Mouse (Mus musculus) C2C12 (cell line): ENCODE measurements at regions not wholly inside any gene's neighbourhood (a gene's known extent, or its start where the extent isn't known, plus 50 kb on each side); places are given as distances from the start of the nearest gene placed in this dataset.

ENCODE experiments used
- H3K27me3 ChIP-seq: one replicate; pipeline ENCODE4 v1.6.1; 2011; ENCODE audit not compliant: control insufficient read depth, insufficient read depth, insufficient read length
- H3K36me3 ChIP-seq: one replicate; pipeline ENCODE4 v1.6.1; 2011; ENCODE audit not compliant: control insufficient read depth, insufficient read depth
- H3K4me3 ChIP-seq: one replicate; pipeline ENCODE4 v1.5.1; 2011; ENCODE audit warnings: mild to moderate bottlenecking, control low read depth; ENCODE audit not compliant: poor library complexity, insufficient read depth, severe bottlenecking
- H3K79me2 ChIP-seq: one replicate; pipeline ENCODE4 v1.6.1; 2011; ENCODE audit not compliant: control insufficient read depth, insufficient read depth
- H3K79me3 ChIP-seq: one replicate; pipeline ENCODE4 v1.6.1; 2011; ENCODE audit warnings: low read depth, control low read depth
- H3ac ChIP-seq: one replicate; pipeline ENCODE3; 2011; ENCODE audit warnings: low read depth; ENCODE audit not compliant: control insufficient read depth, insufficient read length
- CEBPB ChIP-seq: IDR thresholded peaks from one replicate; pipeline ENCODE4 v1.6.1; 2011; ENCODE audit warnings: low read depth, mild to moderate bottlenecking, control low read depth, moderate library complexity
- CTCF ChIP-seq: IDR thresholded peaks from one replicate; pipeline ENCODE4 v1.5.1; 2011; ENCODE audit not compliant: control insufficient read depth, insufficient read depth, insufficient read length
- FOSL1 ChIP-seq: IDR thresholded peaks from one replicate; pipeline ENCODE4 v1.8.0; 2011; ENCODE audit warnings: mild to moderate bottlenecking, low read length; ENCODE audit not compliant: poor library complexity, insufficient read depth, severe bottlenecking
- MAX ChIP-seq: IDR thresholded peaks from one replicate; pipeline ENCODE4 v1.6.1; 2011; ENCODE audit warnings: mild to moderate bottlenecking, control low read depth
- MYOD1 ChIP-seq: IDR thresholded peaks from one replicate; pipeline ENCODE4 v1.6.1; 2011; ENCODE audit warnings: low read depth; ENCODE audit not compliant: control insufficient read depth, insufficient read length
- MYOG ChIP-seq: IDR thresholded peaks from one replicate; pipeline ENCODE4 v1.6.1; 2011; ENCODE audit not compliant: control insufficient read depth, insufficient read length; ENCODE audit errors: extremely low read depth
- USF1 ChIP-seq: IDR thresholded peaks from one replicate; pipeline ENCODE4 v1.6.1; 2011; ENCODE audit warnings: low read depth, mild to moderate bottlenecking, control low read depth, moderate library complexity

DNA sequence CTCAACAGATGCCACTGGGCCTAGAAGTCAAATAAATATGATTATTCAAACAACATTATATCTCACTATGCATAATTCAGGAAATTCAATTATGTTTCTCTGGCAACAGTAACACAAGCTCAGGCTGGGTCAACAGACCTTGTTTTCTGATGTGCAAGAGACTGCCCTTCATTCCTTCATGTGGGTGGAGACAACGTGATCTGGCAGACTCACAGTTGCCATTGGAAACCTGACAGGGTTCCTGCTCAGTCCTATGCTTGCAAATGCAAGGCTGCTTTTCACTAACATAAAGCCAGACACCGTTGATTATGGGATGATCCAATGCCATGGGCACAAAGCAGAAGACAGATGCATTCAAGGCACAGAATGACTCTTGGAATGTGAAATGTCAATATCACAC is 361.5 kb upstream of the Npvf start:
- no peak overlapping the region for H3K4me3 ChIP-seq
- peaks cover 23% of the 10 kb centered on the region for H3K27me3 ChIP-seq
- H3K36me3 ChIP-seq, result no peaks in the 10 kb centered on the region
- TF ChIP-seq MYOG, result no peak
- no peak for TF ChIP-seq MAX
- no peak for TF ChIP-seq MYOD1
- TF ChIP-seq FOSL1, result no peak
- no peak for TF ChIP-seq CEBPB
- no peak for TF ChIP-seq CTCF
- TF ChIP-seq USF1, result no peak
- no peak overlapping the region for H3ac ChIP-seq
- H3K79me3 ChIP-seq, result no peaks in the 10 kb centered on the region
- no peaks in the 10 kb centered on the region for H3K79me2 ChIP-seq

DNA sequence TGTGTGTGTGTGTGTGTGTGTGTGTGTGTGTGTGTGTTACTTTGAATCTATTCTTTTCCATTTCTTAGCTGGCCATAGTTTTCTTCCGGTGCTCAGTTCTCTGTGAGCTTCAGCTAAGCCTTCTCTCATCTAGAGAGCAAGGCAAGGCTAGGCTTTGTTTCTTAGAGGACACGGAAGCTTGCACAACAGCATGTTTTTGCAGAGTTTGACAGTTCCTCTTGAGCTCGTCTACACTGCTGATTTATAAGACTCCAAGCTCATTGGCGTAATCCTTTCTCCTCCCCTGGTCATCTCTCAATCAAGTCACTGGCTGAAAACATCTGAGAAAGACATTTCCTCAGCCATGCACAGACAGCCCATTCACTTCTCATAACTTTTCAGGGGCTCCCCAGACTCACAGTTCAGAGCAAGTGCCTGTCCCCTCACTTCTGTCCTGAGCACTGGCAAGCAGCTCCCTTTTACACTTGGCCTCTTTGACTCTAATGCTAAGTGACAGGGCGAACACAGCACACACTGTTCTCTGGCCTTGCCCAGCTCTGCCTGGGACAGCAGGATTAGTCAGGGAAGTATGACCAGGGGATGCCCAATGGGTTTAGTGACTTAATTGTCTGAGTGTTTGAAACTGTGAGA is 362.3 kb upstream of the Npvf start:
- Histone ChIP-seq H3K79me2 (no peaks in the 10 kb centered on the region), H3K36me3 (no peaks in the 10 kb centered on the region), H3K4me3 (no peak overlapping the region), H3K79me3 (no peaks in the 10 kb centered on the region), H3K27me3 (peaks cover 22% of the 10 kb centered on the region), H3ac (no peak overlapping the region)
- TF ChIP-seq MYOG (no peak), USF1 (no peak), MYOD1 (no peak), CTCF (no peak), FOSL1 (no peak), MAX (no peak), CEBPB (no peak)

DNA sequence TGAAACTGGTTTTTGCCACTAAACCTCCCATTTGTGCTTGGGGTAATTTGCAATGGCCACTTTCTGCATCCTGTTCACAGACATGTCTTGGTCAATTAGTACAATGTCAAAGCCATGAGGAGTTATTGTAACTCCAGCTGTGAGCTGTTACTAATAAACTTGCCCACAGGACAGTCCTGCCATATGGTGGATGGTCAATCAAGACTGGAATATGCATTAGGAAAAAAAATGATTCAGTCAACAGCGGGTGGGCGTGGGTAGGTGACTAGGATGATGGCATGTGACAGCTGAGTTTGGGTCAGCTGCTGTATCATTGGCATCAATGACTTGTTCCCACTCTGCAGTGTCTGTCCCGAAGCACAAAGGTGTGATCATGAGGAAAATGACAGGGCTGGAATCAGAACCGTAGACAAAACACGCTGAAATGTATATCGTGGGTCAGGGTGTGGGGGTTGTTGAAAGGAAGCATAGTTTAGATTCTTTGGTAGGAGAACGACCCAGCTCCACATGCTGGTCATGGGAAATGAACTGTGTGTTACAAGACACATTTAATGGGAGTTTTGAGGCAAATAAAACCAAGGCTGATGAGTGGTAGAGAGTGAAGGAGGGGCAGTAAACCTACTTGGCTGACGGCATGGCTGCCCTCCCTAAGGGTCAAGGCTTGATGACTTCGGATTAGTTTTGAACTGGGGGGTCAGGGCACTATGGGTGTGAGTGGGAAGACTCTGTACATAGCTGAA is 363.2 kb upstream of the Npvf start:
- Histone ChIP-seq H3K36me3 (no peaks in the 10 kb centered on the region), H3K27me3 (peaks cover 14% of the 10 kb centered on the region), H3K4me3 (no peak overlapping the region), H3ac (no peak overlapping the region), H3K79me3 (no peaks in the 10 kb centered on the region), H3K79me2 (no peaks in the 10 kb centered on the region)
- no peak for TF ChIP-seq FOSL1
- TF ChIP-seq MYOD1, result no peak
- no peak for TF ChIP-seq USF1
- no peak for TF ChIP-seq CEBPB
- TF ChIP-seq MYOG, result no peak
- TF ChIP-seq MAX, result no peak
- no peak for TF ChIP-seq CTCF

DNA sequence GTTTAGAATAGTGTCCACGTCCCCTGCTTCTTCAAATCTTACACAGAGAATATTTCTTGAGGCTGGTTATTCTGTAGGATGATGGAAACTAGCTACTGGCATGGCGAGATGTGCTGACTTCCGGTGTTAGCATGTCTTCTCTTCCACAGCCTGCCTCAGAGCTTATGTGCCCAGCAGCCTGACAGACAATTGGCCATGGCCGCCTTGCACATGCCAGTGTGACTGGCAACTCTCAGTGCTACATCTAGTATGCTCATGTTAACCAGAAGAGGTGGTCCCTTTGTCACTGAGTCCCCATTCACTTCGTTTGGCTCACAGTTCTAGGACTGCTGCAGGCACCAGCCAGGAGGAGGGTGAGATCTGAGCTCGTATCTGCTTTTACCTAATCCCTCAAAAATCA is 367.0 kb upstream of the Npvf start:
- Histone ChIP-seq H3K4me3 (no peak overlapping the region), H3K79me2 (no peaks in the 10 kb centered on the region), H3K79me3 (no peaks in the 10 kb centered on the region), H3ac (no peak overlapping the region), H3K36me3 (no peaks in the 10 kb centered on the region), H3K27me3 (peaks cover 6% of the 10 kb centered on the region)
- TF ChIP-seq MYOD1 (no peak), FOSL1 (no peak), CEBPB (no peak), MAX (no peak), USF1 (no peak), MYOG (no peak)

DNA sequence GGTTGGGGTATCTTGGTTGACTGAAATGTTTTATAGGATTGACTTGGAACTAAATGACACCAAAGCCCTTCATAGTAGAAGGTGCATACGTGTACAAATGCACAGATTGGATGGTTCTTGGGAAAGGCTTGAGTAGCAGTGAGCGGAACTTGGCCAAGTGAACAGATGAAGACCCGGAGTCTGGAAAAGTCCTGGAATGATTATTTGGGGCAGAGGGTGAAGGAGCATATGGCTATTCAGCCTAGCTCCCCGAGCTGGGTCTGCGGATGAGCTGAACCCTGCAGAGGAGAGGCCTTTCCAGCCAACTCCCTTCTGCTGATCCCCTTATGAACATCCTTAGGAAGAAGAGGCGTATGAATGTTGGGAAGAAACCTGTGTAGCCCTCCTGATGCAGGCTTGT is 369.1 kb upstream of the Npvf start:
- no peaks in the 10 kb centered on the region for H3K79me3 ChIP-seq
- no peak for TF ChIP-seq MAX
- no peak for TF ChIP-seq MYOG
- TF ChIP-seq CTCF, result no peak
- no peak for TF ChIP-seq CEBPB
- no peak for TF ChIP-seq FOSL1
- no peak for TF ChIP-seq USF1
- TF ChIP-seq MYOD1, result no peak

DNA sequence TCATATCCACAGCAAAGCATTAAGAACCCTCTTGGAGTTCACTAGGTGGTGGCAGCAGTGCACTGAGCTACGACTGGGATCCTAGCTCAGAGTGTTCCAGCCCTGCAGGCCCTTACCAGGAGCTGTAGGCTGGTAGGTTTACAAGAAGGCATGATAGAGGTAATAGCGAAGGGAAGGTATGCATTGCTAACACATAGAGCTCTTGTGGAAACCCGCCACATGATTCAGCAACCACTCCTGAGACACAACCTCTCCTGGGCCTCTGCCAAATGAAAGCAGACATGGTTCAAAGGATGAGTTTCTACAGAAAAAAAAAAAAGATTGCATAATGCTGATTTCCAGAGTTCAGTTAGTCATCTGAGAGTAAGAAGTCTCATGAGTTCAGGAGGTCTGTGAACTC is 370.5 kb upstream of the Npvf start:
- Histone ChIP-seq H3K4me3 (no peak overlapping the region), H3K36me3 (no peaks in the 10 kb centered on the region), H3K79me3 (no peaks in the 10 kb centered on the region), H3K27me3 (peaks cover 3% of the 10 kb centered on the region), H3ac (no peak overlapping the region), H3K79me2 (no peaks in the 10 kb centered on the region)
- TF ChIP-seq USF1 (no peak), CEBPB (no peak), MAX (no peak), MYOG (no peak), FOSL1 (no peak), CTCF (no peak), MYOD1 (no peak)

More for the DNA sequence above, 369.1 kb upstream of the Npvf start:
- Histone ChIP-seq H3K4me3 (no peak overlapping the region), H3ac (no peak overlapping the region), H3K36me3 (no peaks in the 10 kb centered on the region), H3K79me2 (no peaks in the 10 kb centered on the region), H3K27me3 (peaks cover 3% of the 10 kb centered on the region)
